Mouse (Mus musculus): Measurements from ENCODE around the gene Gpr174.

DNA sequence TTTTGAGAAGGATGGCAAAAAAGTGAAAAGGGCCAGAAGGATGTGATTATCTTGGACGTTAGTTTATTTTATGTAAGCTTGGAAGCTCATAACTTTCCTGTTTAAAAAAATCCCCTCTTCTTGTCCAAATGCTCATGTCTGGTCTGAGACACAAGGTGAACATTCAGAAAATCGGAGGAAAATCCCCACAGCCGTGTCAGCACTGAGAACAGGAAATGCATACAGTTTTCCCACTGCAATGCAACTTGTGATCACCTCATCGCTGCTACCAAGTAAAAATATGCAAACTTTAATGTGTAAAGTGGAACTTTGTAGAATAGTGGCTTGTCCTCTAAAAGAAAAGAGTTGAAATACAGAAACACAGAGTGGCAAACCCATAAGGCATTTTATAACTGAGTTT is 28.5 kb downstream of the Gpr174 start:
- TF ChIP-seq CTCF (IDR thresholded peaks at IDR 0.05; ENCODE audit: low read depth, low read length), result no peak
- TF ChIP-seq POLR2A (IDR thresholded peaks at IDR 0.05; ENCODE audit: extremely low read depth, insufficient read depth, low read length), result no peak
